Mouse (Mus musculus): Measurements from ENCODE around the gene Zmat5. TPM values are rescaled to one million over a fixed set of nuclear protein-coding genes. Genes with fewer than 3 reads are reported as not detected.
"Not testable (repeated sequence)": the region's sequence is repeated elsewhere in the genome, so short reads cannot be mapped to it uniquely, and the experiment has no call there.

Gene Zmat5
- polyA plus RNA-seq, 1 experiment from 2014 or later: 63.0 TPM

GRCm38 (mm10) chr11:4697043-4697983 lies 7.2 kb upstream of the Zmat5 start:
- Histone ChIP-seq H3K36me3 (peaks cover 12% of the 10 kb centered on the region), H3K27me3 (replicated peaks) (no peaks in the 10 kb centered on the region), H3K27ac (no peak overlapping the region), H3K9me3 (no peaks in the 10 kb centered on the region), H3K4me1 (replicated peaks) (no peaks in the 10 kb centered on the region; the same call in 1 of the 2 replicates), H3K9ac (no peak overlapping the region), H3K4me3 (replicated peaks) (no peak overlapping the region), H3K4me2 (replicated peaks) (no peak overlapping the region)
- no peak for ATAC-seq
- 30% methylated on average over 7 of the region's 7 CpGs for WGBS

- H3K27me3 ChIP-seq (replicated peaks): no peaks in the 10 kb centered on the region
- peaks cover 12% of the 10 kb centered on the region for H3K36me3 ChIP-seq
- H3K9ac ChIP-seq: no peak overlapping the region
- 72% methylated on average over 8 of the region's 8 CpGs for WGBS
- H3K9me3 ChIP-seq: no peaks in the 10 kb centered on the region
- H3K4me2 ChIP-seq (replicated peaks): no peak overlapping the region
- ATAC-seq: no peak
- H3K4me1 ChIP-seq (replicated peaks): peaks cover 12% of the 10 kb centered on the region
- no peak overlapping the region for H3K27ac ChIP-seq
- H3K4me3 ChIP-seq (replicated peaks): no peak overlapping the region
Observed at GRCm38 (mm10) chr11:4700726-4701125, 3.8 kb upstream of the Zmat5 start.

GRCm38 (mm10) chr11:4703688-4704071 lies 798 bp upstream of the Zmat5 start:
- no peaks in the 10 kb centered on the region for H3K27me3 ChIP-seq (replicated peaks)
- peak overlapping the region; percentile 74 for H3K27ac ChIP-seq
- H3K36me3 ChIP-seq: peaks cover 12% of the 10 kb centered on the region
- peaks cover 12% of the 10 kb centered on the region for H3K4me1 ChIP-seq (replicated peaks)
- 2% methylated on average over 12 of the region's 12 CpGs for WGBS
- no peaks in the 10 kb centered on the region for H3K9me3 ChIP-seq
- peak; percentile 23 for ATAC-seq
- H3K4me3 ChIP-seq (replicated peaks): peak overlapping the region; percentile 76
- H3K4me2 ChIP-seq (replicated peaks): peak overlapping the region; percentile 71
- peak overlapping the region; percentile 88 for H3K9ac ChIP-seq

- peak overlapping the region; percentile 59 for H3K9ac ChIP-seq
- H3K36me3 ChIP-seq: peaks cover 12% of the 10 kb centered on the region
- H3K27ac ChIP-seq: peak overlapping the region; percentile 45
- H3K4me1 ChIP-seq (replicated peaks): peaks cover 12% of the 10 kb centered on the region
- WGBS: 9% methylated on average over 4 of the region's 4 CpGs
- no peaks in the 10 kb centered on the region for H3K27me3 ChIP-seq (replicated peaks)
- H3K4me2 ChIP-seq (replicated peaks): peak overlapping the region; percentile 71
- no peaks in the 10 kb centered on the region for H3K9me3 ChIP-seq
- no peak for ATAC-seq
- H3K4me3 ChIP-seq (replicated peaks): peak overlapping the region; percentile 76
Observed at GRCm38 (mm10) chr11:4705178-4705577, 700 bp downstream of the Zmat5 start.

GRCm38 (mm10) chr11:4710188-4710587 lies 5.7 kb downstream of the Zmat5 start:
- not testable (repeated sequence) for H3K27me3 ChIP-seq (replicated peaks); H3K4me2 ChIP-seq (replicated peaks); ATAC-seq; H3K4me1 ChIP-seq (replicated peaks); H3K36me3 ChIP-seq; H3K9ac ChIP-seq; H3K4me3 ChIP-seq (replicated peaks); H3K9me3 ChIP-seq; H3K27ac ChIP-seq
- 81% methylated on average over 4 of the region's 4 CpGs for WGBS

GRCm38 (mm10) chr11:4712822-4713221 lies 8.3 kb downstream of the Zmat5 start:
- no peak overlapping the region for H3K4me3 ChIP-seq (replicated peaks)
- H3K4me2 ChIP-seq (replicated peaks): no peak overlapping the region
- no peaks in the 10 kb centered on the region for H3K36me3 ChIP-seq
- no peaks in the 10 kb centered on the region for H3K27me3 ChIP-seq (replicated peaks)
- H3K9me3 ChIP-seq: no peaks in the 10 kb centered on the region
- H3K27ac ChIP-seq: no peak overlapping the region
- no peak overlapping the region for H3K9ac ChIP-seq
- no peak for ATAC-seq
- H3K4me1 ChIP-seq (replicated peaks): no peaks in the 10 kb centered on the region

GRCm38 (mm10) chr11:4714727-4715126 lies 10.2 kb downstream of the Zmat5 start:
- H3K9me3 ChIP-seq: no peaks in the 10 kb centered on the region
- H3K27ac ChIP-seq: no peak overlapping the region
- no peaks in the 10 kb centered on the region for H3K4me1 ChIP-seq (replicated peaks)
- no peaks in the 10 kb centered on the region for H3K36me3 ChIP-seq
- no peak for ATAC-seq
- H3K4me2 ChIP-seq (replicated peaks): no peak overlapping the region
- no peaks in the 10 kb centered on the region for H3K27me3 ChIP-seq (replicated peaks)
- H3K4me3 ChIP-seq (replicated peaks): no peak overlapping the region
- WGBS: 77% methylated on average over 4 of the region's 4 CpGs
- H3K9ac ChIP-seq: no peak overlapping the region

- peak; percentile 45; the same call in 1 of the 2 replicates for ATAC-seq
- no peak overlapping the region for H3K27ac ChIP-seq
- no peaks in the 10 kb centered on the region for H3K27me3 ChIP-seq (replicated peaks)
- H3K9me3 ChIP-seq: no peaks in the 10 kb centered on the region
- H3K4me2 ChIP-seq (replicated peaks): no peak overlapping the region
- H3K36me3 ChIP-seq: no peaks in the 10 kb centered on the region
- no peak overlapping the region for H3K4me3 ChIP-seq (replicated peaks)
- no peaks in the 10 kb centered on the region for H3K4me1 ChIP-seq (replicated peaks)
- H3K9ac ChIP-seq: no peak overlapping the region
- WGBS: 73% methylated on average over 4 of the region's 4 CpGs
Observed at GRCm38 (mm10) chr11:4715596-4715995, 11.1 kb downstream of the Zmat5 start.

GRCm38 (mm10) chr11:4716530-4717236 lies 12.2 kb downstream of the Zmat5 start:
- H3K9ac ChIP-seq: no peak overlapping the region
- no peak overlapping the region for H3K4me2 ChIP-seq (replicated peaks)
- no peak overlapping the region for H3K27ac ChIP-seq
- H3K36me3 ChIP-seq: no peaks in the 10 kb centered on the region
- no peak overlapping the region for H3K4me3 ChIP-seq (replicated peaks)
- no peaks in the 10 kb centered on the region for H3K9me3 ChIP-seq
- H3K4me1 ChIP-seq (replicated peaks): no peaks in the 10 kb centered on the region
- H3K27me3 ChIP-seq (replicated peaks): no peaks in the 10 kb centered on the region
- 85% methylated on average over 5 of the region's 5 CpGs for WGBS
- ATAC-seq: no peak

- WGBS: 80% methylated on average over 5 of the region's 5 CpGs
- no peak for ATAC-seq
- no peaks in the 10 kb centered on the region for H3K9me3 ChIP-seq
- H3K36me3 ChIP-seq: no peaks in the 10 kb centered on the region
- no peak overlapping the region for H3K4me3 ChIP-seq (replicated peaks)
- no peak overlapping the region for H3K9ac ChIP-seq
- H3K27ac ChIP-seq: no peak overlapping the region
- H3K4me2 ChIP-seq (replicated peaks): no peak overlapping the region
- H3K4me1 ChIP-seq (replicated peaks): no peaks in the 10 kb centered on the region
- no peaks in the 10 kb centered on the region for H3K27me3 ChIP-seq (replicated peaks)
Observed at GRCm38 (mm10) chr11:4718548-4718947, 14.1 kb downstream of the Zmat5 start.

GRCm38 (mm10) chr11:4719961-4720360 lies 15.5 kb downstream of the Zmat5 start:
- no peak overlapping the region for H3K4me3 ChIP-seq (replicated peaks)
- no peaks in the 10 kb centered on the region for H3K9me3 ChIP-seq
- no peak overlapping the region for H3K27ac ChIP-seq
- WGBS: 90% methylated on average over 9 of the region's 9 CpGs
- no peak for ATAC-seq
- H3K9ac ChIP-seq: no peak overlapping the region
- H3K4me1 ChIP-seq (replicated peaks): no peaks in the 10 kb centered on the region
- no peaks in the 10 kb centered on the region for H3K27me3 ChIP-seq (replicated peaks)
- H3K36me3 ChIP-seq: 0 out of 2 replicates have a peak, but pooled peaks cover 4% of the 10 kb centered on the region
- no peak overlapping the region for H3K4me2 ChIP-seq (replicated peaks)

- Histone ChIP-seq H3K36me3 (0 out of 2 replicates have a peak, but pooled peaks cover 4% of the 10 kb centered on the region), H3K9me3 (no peaks in the 10 kb centered on the region), H3K27ac (no peak overlapping the region), H3K9ac (no peak overlapping the region), H3K4me2 (replicated peaks) (no peak overlapping the region), H3K27me3 (replicated peaks) (no peaks in the 10 kb centered on the region), H3K4me1 (replicated peaks) (no peaks in the 10 kb centered on the region), H3K4me3 (replicated peaks) (no peak overlapping the region)
- WGBS: 73% methylated on average over 11 of the region's 11 CpGs
- no peak for ATAC-seq
Observed at GRCm38 (mm10) chr11:4720393-4720792, 15.9 kb downstream of the Zmat5 start.

Data from intestine, embryonic 15.5 days (tissue).